Mouse (Mus musculus): ENCODE results near the gene Fgd6. TPM values are rescaled to one million over a fixed set of nuclear protein-coding genes. Genes with fewer than 3 reads are reported as not detected.

Fgd6 gene
- polyA plus RNA-seq, 1 experiment from 2014 or later: 6.4 TPM

- no peaks in the 10 kb centered on the region for H3K4me1 ChIP-seq (ENCODE audit: control insufficient read depth, insufficient read depth, low read length)
- H3K27ac ChIP-seq (ENCODE audit: low read depth, low read length): no peak overlapping the region
- no peaks in the 10 kb centered on the region for H3K36me3 ChIP-seq (ENCODE audit: control insufficient read depth, insufficient read depth, low read length)
- DNase-seq (ENCODE audit: low spot score) (no peak), ATAC-seq (ENCODE audit: insufficient read depth, low FRiP score, low TSS enrichment) (no peak)
- H3K9me3 ChIP-seq (ENCODE audit: control insufficient read depth, low read length): no peaks in the 10 kb centered on the region
- H3K9ac ChIP-seq (ENCODE audit: low read length): no peak overlapping the region
- no peaks in the 10 kb centered on the region for H3K27me3 ChIP-seq (ENCODE audit: control insufficient read depth, insufficient read depth, low read length)
- no peak overlapping the region for H3K4me3 ChIP-seq (ENCODE audit: low read depth, low read length)
- H3K4me2 ChIP-seq (ENCODE audit: low read depth): no peak overlapping the region
- 91% methylated on average over 5 of the region's 5 CpGs for WGBS
Observed at GRCm38 (mm10) chr10:94123581-94123980, 87.8 kb downstream of the Fgd6 start.

- Histone ChIP-seq H3K9ac (ENCODE audit: low read length) (no peak overlapping the region), H3K27me3 (ENCODE audit: control insufficient read depth, insufficient read depth, low read length) (no peaks in the 10 kb centered on the region), H3K36me3 (ENCODE audit: control insufficient read depth, insufficient read depth, low read length) (no peaks in the 10 kb centered on the region), H3K9me3 (ENCODE audit: control insufficient read depth, low read length) (no peaks in the 10 kb centered on the region), H3K27ac (ENCODE audit: low read depth, low read length) (no peak overlapping the region), H3K4me2 (ENCODE audit: low read depth) (no peak overlapping the region), H3K4me3 (ENCODE audit: low read depth, low read length) (no peak overlapping the region), H3K4me1 (ENCODE audit: control insufficient read depth, insufficient read depth, low read length) (no peaks in the 10 kb centered on the region)
- WGBS: 81% methylated on average over 5 of the region's 5 CpGs
- no peak for ATAC-seq (ENCODE audit: insufficient read depth, low FRiP score, low TSS enrichment)
- DNase-seq (ENCODE audit: low spot score): peak; percentile 54
Observed at GRCm38 (mm10) chr10:94124376-94124775, 88.6 kb downstream of the Fgd6 start.

GRCm38 (mm10) chr10:94129680-94130119, 93.9 kb downstream of the Fgd6 start:
- H3K9ac ChIP-seq (ENCODE audit: low read length): no peak overlapping the region
- no peak overlapping the region for H3K4me2 ChIP-seq (ENCODE audit: low read depth)
- no peak overlapping the region for H3K27ac ChIP-seq (ENCODE audit: low read depth, low read length)
- ATAC-seq (ENCODE audit: insufficient read depth, low FRiP score, low TSS enrichment) (peak; percentile 71), DNase-seq (ENCODE audit: low spot score) (peak; percentile 33)
- no peaks in the 10 kb centered on the region for H3K4me1 ChIP-seq (ENCODE audit: control insufficient read depth, insufficient read depth, low read length)
- no peak overlapping the region for H3K4me3 ChIP-seq (ENCODE audit: low read depth, low read length)
- 59% methylated on average over 9 of the region's 9 CpGs for WGBS
- no peaks in the 10 kb centered on the region for H3K27me3 ChIP-seq (ENCODE audit: control insufficient read depth, insufficient read depth, low read length)
- no peaks in the 10 kb centered on the region for H3K36me3 ChIP-seq (ENCODE audit: control insufficient read depth, insufficient read depth, low read length)
- no peaks in the 10 kb centered on the region for H3K9me3 ChIP-seq (ENCODE audit: control insufficient read depth, low read length)

DNA sequence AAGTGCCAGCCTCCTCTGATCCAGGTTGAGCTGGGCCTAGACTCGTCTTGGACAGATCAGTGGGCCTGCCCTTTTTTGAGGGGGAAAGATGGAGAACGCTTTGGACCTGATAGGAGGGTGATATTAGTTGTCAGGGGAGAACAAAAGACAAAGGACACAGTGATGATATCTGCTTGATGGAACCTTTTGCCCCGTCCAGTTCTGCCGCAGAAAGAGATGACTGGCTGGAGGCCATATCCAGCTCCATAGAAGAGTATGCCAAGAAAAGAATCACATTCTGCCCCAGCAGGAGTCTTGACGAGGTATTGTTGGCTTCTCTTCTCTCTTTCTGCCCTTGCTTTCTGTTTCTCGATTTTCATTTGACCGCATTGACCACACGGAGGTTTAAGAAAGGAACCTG, 97.3 kb downstream of the Fgd6 start:
- H3K4me3 ChIP-seq (ENCODE audit: low read depth, low read length): no peak overlapping the region
- no peak overlapping the region for H3K9ac ChIP-seq (ENCODE audit: low read length)
- 84% methylated on average over 8 of the region's 8 CpGs for WGBS
- no peaks in the 10 kb centered on the region for H3K27me3 ChIP-seq (ENCODE audit: control insufficient read depth, insufficient read depth, low read length)
- DNase-seq (ENCODE audit: low spot score) (no peak), ATAC-seq (ENCODE audit: insufficient read depth, low FRiP score, low TSS enrichment) (no peak)
- H3K36me3 ChIP-seq (ENCODE audit: control insufficient read depth, insufficient read depth, low read length): no peaks in the 10 kb centered on the region
- no peaks in the 10 kb centered on the region for H3K9me3 ChIP-seq (ENCODE audit: control insufficient read depth, low read length)
- H3K27ac ChIP-seq (ENCODE audit: low read depth, low read length): no peak overlapping the region
- no peaks in the 10 kb centered on the region for H3K4me1 ChIP-seq (ENCODE audit: control insufficient read depth, insufficient read depth, low read length)
- H3K4me2 ChIP-seq (ENCODE audit: low read depth): no peak overlapping the region

DNA sequence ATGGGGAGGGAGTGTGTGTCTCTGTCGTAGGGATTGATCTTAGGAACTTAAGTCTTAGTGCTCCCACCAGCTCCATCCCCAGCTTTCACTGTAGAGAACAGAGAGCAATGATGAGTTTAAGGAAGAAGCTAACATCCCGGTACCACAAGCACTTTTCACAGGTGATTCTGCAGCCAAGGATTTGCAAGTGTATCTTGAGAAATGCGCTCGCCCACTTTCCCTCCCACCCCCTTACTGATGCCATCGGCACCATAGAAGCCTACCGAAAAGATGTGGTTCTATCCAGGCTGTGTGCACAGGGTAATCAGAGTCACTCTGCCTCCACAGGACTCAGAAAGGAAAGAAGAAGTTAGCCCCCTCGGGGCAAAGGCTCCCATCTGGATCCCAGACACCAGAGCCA, 97.9 kb downstream of the Fgd6 start:
- DNase-seq (ENCODE audit: low spot score): no peak
- Histone ChIP-seq H3K4me3 (ENCODE audit: low read depth, low read length) (no peak overlapping the region), H3K9me3 (ENCODE audit: control insufficient read depth, low read length) (no peaks in the 10 kb centered on the region), H3K4me2 (ENCODE audit: low read depth) (no peak overlapping the region), H3K4me1 (ENCODE audit: control insufficient read depth, insufficient read depth, low read length) (no peaks in the 10 kb centered on the region), H3K9ac (ENCODE audit: low read length) (no peak overlapping the region), H3K27ac (ENCODE audit: low read depth, low read length) (no peak overlapping the region), H3K27me3 (ENCODE audit: control insufficient read depth, insufficient read depth, low read length) (no peaks in the 10 kb centered on the region), H3K36me3 (ENCODE audit: control insufficient read depth, insufficient read depth, low read length) (no peaks in the 10 kb centered on the region)
- ATAC-seq (ENCODE audit: insufficient read depth, low FRiP score, low TSS enrichment): no peak
- WGBS: 93% methylated on average over 7 of the region's 7 CpGs

DNA sequence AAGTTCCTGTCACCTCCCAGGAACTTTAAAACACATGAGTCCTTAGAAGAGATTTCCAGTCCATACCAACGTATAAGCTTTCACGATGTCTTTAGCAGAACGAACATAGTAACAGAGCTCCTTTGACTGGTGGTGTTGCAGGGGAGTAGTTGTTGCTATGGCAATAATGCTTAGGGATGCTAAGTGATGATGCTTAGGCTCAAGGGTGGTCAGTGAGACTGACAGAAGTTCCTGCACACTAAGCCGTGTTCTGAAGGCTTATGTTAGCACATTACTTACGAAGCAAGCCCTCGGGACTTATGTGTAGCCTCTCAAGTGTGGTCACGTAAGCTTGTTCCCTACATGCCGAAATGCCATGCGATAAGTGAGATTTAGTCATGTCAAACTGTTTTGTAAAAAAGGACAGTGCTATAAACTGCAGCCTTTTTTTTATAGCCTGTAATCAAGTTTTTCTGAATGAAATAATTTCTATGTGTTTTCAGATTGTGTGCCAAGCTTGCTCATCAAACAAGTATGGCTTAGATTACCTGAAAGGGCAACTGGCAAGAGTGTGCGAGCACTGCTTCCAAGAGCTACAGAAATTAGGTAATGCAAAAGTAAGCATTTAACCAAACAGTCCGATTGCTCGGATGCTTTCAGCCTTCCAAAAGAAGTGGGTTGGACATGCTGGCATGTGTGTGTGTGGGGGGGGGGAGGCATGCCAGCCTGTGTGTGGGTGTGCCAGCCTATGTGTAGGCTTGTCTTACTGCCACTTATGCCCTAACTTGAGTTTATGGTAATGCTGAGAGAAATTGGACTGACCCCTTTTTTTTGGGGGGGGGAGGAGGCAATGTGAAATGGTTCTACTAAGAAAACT, 99.0 kb downstream of the Fgd6 start:
- H3K4me1 ChIP-seq (ENCODE audit: control insufficient read depth, insufficient read depth, low read length): no peaks in the 10 kb centered on the region
- 92% methylated on average over 12 of the region's 12 CpGs for WGBS
- no peak overlapping the region for H3K4me2 ChIP-seq (ENCODE audit: low read depth)
- DNase-seq (ENCODE audit: low spot score): no peak
- no peaks in the 10 kb centered on the region for H3K9me3 ChIP-seq (ENCODE audit: control insufficient read depth, low read length)
- no peaks in the 10 kb centered on the region for H3K27me3 ChIP-seq (ENCODE audit: control insufficient read depth, insufficient read depth, low read length)
- H3K4me3 ChIP-seq (ENCODE audit: low read depth, low read length): no peak overlapping the region
- no peak overlapping the region for H3K9ac ChIP-seq (ENCODE audit: low read length)
- H3K27ac ChIP-seq (ENCODE audit: low read depth, low read length): no peak overlapping the region
- ATAC-seq (ENCODE audit: insufficient read depth, low FRiP score, low TSS enrichment): no peak
- H3K36me3 ChIP-seq (ENCODE audit: control insufficient read depth, insufficient read depth, low read length): no peaks in the 10 kb centered on the region

DNA sequence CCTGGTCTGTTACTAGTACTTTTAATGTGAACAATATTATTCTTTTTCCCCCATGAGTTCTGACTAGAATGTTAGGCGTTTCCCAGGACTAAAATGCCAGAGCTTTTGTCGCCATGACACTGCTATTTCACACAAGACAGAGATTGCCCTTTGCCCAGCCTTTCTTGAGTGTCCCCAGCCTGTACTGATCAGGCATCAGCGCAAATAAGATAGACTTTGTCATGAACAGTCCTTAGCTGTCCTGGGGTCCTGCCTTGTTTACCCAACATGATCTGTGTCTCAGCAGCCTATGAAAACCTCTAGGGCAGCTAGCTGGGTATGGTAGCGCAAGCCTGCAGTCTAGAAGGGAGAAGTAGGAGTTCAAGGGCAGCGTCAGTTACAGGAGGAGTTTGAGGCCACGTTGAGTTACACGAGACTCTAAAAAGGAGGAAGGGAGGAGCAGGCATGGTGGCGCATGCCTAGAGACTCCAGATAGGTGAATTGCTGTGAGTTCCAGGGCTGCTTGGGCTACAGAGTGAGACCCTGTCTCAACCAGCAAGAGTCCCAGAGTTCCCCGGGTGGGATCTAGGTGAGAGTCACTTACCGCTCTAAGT, 103.2 kb downstream of the Fgd6 start:
- no peak overlapping the region for H3K4me2 ChIP-seq (ENCODE audit: low read depth)
- peaks cover 2% of the 10 kb centered on the region; the same call in 1 of the 2 replicates for H3K36me3 ChIP-seq (ENCODE audit: control insufficient read depth, insufficient read depth, low read length)
- WGBS: 92% methylated on average over 10 of the region's 10 CpGs
- no peak for DNase-seq (ENCODE audit: low spot score)
- H3K9me3 ChIP-seq (ENCODE audit: control insufficient read depth, low read length): no peaks in the 10 kb centered on the region
- no peak overlapping the region for H3K4me3 ChIP-seq (ENCODE audit: low read depth, low read length)
- ATAC-seq (ENCODE audit: insufficient read depth, low FRiP score, low TSS enrichment): no peak
- no peak overlapping the region for H3K27ac ChIP-seq (ENCODE audit: low read depth, low read length)
- H3K9ac ChIP-seq (ENCODE audit: low read length): no peak overlapping the region
- H3K4me1 ChIP-seq (ENCODE audit: control insufficient read depth, insufficient read depth, low read length): no peaks in the 10 kb centered on the region
- no peaks in the 10 kb centered on the region for H3K27me3 ChIP-seq (ENCODE audit: control insufficient read depth, insufficient read depth, low read length)

DNA sequence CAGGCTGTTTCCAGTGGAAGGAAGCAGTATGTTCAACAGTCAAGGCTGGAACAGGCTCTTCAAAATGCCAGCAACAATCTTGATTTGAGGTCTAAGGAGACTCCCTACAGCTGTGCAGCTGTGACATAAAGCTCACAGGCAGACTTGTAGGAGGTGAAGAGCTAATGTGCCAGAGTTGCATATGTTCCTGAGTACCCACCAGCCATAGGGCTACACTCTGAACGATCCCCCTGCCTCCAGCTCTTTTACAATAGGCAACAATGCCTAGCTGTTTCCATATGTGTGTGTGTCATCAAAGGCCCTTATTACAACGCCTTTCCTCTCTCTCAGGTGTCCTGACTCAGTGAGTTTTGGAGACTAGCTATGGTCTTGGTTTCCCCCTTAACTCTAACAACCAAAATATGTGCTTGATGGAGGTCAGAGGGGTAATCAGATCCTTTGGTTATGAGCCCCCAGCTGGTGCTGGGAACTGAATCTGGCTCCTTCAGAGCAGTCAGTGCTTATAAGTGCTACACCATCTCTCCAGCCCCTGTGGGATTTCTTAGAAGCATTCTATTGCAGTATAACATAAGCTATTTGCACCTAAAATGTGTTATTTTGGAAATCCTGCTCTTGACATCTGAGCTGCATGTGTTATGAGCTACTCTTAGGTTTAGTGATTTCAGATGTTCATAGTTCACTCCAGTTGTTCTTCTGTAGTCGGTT, 104.6 kb downstream of the Fgd6 start:
- H3K9me3 ChIP-seq (ENCODE audit: control insufficient read depth, low read length): no peaks in the 10 kb centered on the region
- no peak for ATAC-seq (ENCODE audit: insufficient read depth, low FRiP score, low TSS enrichment)
- peaks cover 2% of the 10 kb centered on the region; the same call in 1 of the 2 replicates for H3K36me3 ChIP-seq (ENCODE audit: control insufficient read depth, insufficient read depth, low read length)
- no peaks in the 10 kb centered on the region for H3K4me1 ChIP-seq (ENCODE audit: control insufficient read depth, insufficient read depth, low read length)
- 80% methylated on average over 3 of the region's 3 CpGs for WGBS
- H3K27ac ChIP-seq (ENCODE audit: low read depth, low read length): no peak overlapping the region
- DNase-seq (ENCODE audit: low spot score): no peak
- H3K4me2 ChIP-seq (ENCODE audit: low read depth): no peak overlapping the region
- H3K4me3 ChIP-seq (ENCODE audit: low read depth, low read length): no peak overlapping the region
- no peak overlapping the region for H3K9ac ChIP-seq (ENCODE audit: low read length)
- H3K27me3 ChIP-seq (ENCODE audit: control insufficient read depth, insufficient read depth, low read length): no peaks in the 10 kb centered on the region
